Mouse (Mus musculus) hindbrain, embryonic 13.5 days (tissue): ENCODE data around the gene Gja6. TPM values are rescaled to one million over a fixed set of nuclear protein-coding genes. Genes with fewer than 3 reads are reported as not detected.

Experiments
- ATAC-seq: fragments of 200-750 bp; cut with Nextera tagmentation; 2 replicates; pipeline ENCODE4 v1.8.0; 2017; ENCODE audit warnings: moderate TSS enrichment; ENCODE audit not compliant: low FRiP score
- H3K27ac ChIP-seq: fragments of 300-500 bp; sonication (generic); 2 replicates; pipeline ENCODE4 v1.5.1; 2015; ENCODE audit warnings: inconsistent platforms, mild to moderate bottlenecking, moderate library complexity
- H3K27me3 ChIP-seq: fragments of 300-500 bp; sonication (generic); 2 replicates; pipeline ENCODE4 v1.6.1; 2015; ENCODE audit warnings: mild to moderate bottlenecking, inconsistent platforms
- H3K36me3 ChIP-seq: fragments of 300-500 bp; sonication (generic); 2 replicates; pipeline ENCODE4 v1.6.1; 2015; ENCODE audit warnings: mild to moderate bottlenecking, inconsistent platforms
- H3K4me1 ChIP-seq: fragments of 300-500 bp; sonication (generic); replicated peaks from 2 replicates; pipeline ENCODE4 v1.6.1; 2015; ENCODE audit warnings: inconsistent platforms
- H3K4me2 ChIP-seq: fragments of 300-500 bp; sonication (generic); 2 replicates; pipeline ENCODE4 v1.6.1; 2015; ENCODE audit warnings: inconsistent platforms, mild to moderate bottlenecking, moderate library complexity
- H3K4me3 ChIP-seq: fragments of 300-500 bp; sonication (generic); 2 replicates; pipeline ENCODE4 v1.5.1; 2015; ENCODE audit warnings: mild to moderate bottlenecking, inconsistent platforms
- H3K9ac ChIP-seq: fragments of 300-500 bp; sonication (generic); 2 replicates; pipeline ENCODE4 v1.6.1; 2015; ENCODE audit warnings: mild to moderate bottlenecking, inconsistent platforms
- H3K9me3 ChIP-seq: fragments of 300-500 bp; sonication (generic); 2 replicates; pipeline ENCODE4 v1.6.1; 2016; ENCODE audit warnings: inconsistent platforms
- WGBS: fragments of 180-500 bp; shearing (Covaris S2); methylation state at CpG from one replicate; pipeline ENCODE4 v1.1.7; 2015; 5-methylcytosine and 5-hydroxymethylcytosine counted together
- polyA plus RNA-seq: library from polyadenylated mRNA; unstranded; fragments of >200 nt; fragmentation: Nextera tagmentation; extraction: Ambion mirVana; gene quantifications from 2 replicates; pipeline ENCODE4 v1.2.1, GENCODE M21; 2015

The Gja6 gene
- polyA plus RNA-seq, 1 experiment from 2014 or later, result 0.08 TPM

DNA sequence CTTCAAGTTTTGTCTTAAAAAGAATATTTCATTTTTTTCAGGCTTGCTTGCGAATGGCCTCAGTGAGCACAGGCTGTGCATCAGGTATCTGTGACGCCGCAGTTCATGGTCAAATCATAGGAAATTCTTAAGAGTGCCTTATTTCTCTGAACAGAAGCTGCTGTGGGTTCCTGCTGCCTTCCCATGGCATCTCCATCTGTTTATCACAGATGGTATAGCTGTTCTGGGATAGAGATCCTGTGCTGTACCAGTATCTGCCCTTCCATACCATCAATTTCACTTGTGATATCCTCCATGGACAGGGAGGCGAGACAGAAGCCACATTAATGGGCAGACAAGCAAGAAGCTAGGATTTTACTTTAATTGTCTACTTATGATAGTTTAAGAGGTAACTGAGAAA is 40.3 kb downstream of the Gja6 start:
- 90% methylated on average over 4 of the region's 4 CpGs for WGBS
- peaks cover 30% of the 10 kb centered on the region; the same call in 1 of the 2 replicates for H3K27me3 ChIP-seq
- ATAC-seq, result no peak
- H3K9ac ChIP-seq, result no peak overlapping the region
- no peak overlapping the region for H3K4me2 ChIP-seq
- no peak overlapping the region for H3K4me3 ChIP-seq
- H3K36me3 ChIP-seq, result no peaks in the 10 kb centered on the region
- no peaks in the 10 kb centered on the region for H3K9me3 ChIP-seq
- H3K27ac ChIP-seq, result no peak overlapping the region
- no peaks in the 10 kb centered on the region for H3K4me1 ChIP-seq

GRCm38 (mm10) chrX:160865022-160865421 is 41.8 kb downstream of the Gja6 start:
- no peak for ATAC-seq
- H3K9me3 ChIP-seq, result no peaks in the 10 kb centered on the region
- H3K4me1 ChIP-seq, result no peaks in the 10 kb centered on the region
- H3K27me3 ChIP-seq, result peaks cover 30% of the 10 kb centered on the region; the same call in 1 of the 2 replicates
- no peak overlapping the region for H3K27ac ChIP-seq
- 41% methylated on average over 4 of the region's 4 CpGs for WGBS
- H3K36me3 ChIP-seq, result no peaks in the 10 kb centered on the region
- no peak overlapping the region for H3K4me2 ChIP-seq
- no peak overlapping the region for H3K4me3 ChIP-seq
- H3K9ac ChIP-seq, result no peak overlapping the region

- H3K9me3 ChIP-seq, result no peaks in the 10 kb centered on the region
- H3K27me3 ChIP-seq, result peaks cover 30% of the 10 kb centered on the region; the same call in 1 of the 2 replicates
- no peak overlapping the region for H3K27ac ChIP-seq
- no peak overlapping the region for H3K4me2 ChIP-seq
- H3K36me3 ChIP-seq, result no peaks in the 10 kb centered on the region
- H3K4me3 ChIP-seq, result no peak overlapping the region
- ATAC-seq, result no peak
- H3K4me1 ChIP-seq, result no peaks in the 10 kb centered on the region
- WGBS, result 46% methylated on average over 4 of the region's 4 CpGs
- no peak overlapping the region for H3K9ac ChIP-seq
These were observed 43.0 kb downstream of the Gja6 start for GRCm38 (mm10) chrX:160863689-160864383.

Other genes with a start within 250 kb of the Gja6 start
- 2.7 and 2.9 TPM in 2 replicates for gene Ppef1, start 171.3 kb downstream of the Gja6 start, polyA plus RNA-seq
- 0.08 and 0.09 TPM in 2 replicates for gene Rs1, start 139.0 kb downstream of the Gja6 start, polyA plus RNA-seq
- 3.5 TPM in 2 replicates for gene Cdkl5, start 87.7 kb upstream of the Gja6 start, polyA plus RNA-seq
- gene Scml2, start 210.1 kb upstream of the Gja6 start, polyA plus RNA-seq, result 1.7 and 2.1 TPM in 2 replicates